Mouse (Mus musculus): ENCODE data around the gene Pigx. TPM values are rescaled to one million over a fixed set of nuclear protein-coding genes. Genes with fewer than 3 reads are reported as not detected.
A peak's percentile ranks its signal among the peaks of the same experiment; 100 is the strongest.

The Pigx gene
- total RNA-seq (2021): 10 to 100 TPM; 12.3 to 12.9 TPM
- long read RNA-seq, experiment 1, transcript Pigx-201 (6 exons, 993 nt): major isoform, 7 of 9 reads
- long read RNA-seq, experiment 1, partial matches to known transcripts: 0 of 9 reads
- long read RNA-seq, experiment 1, other reads (novel, unspliced or antisense): 1 of 9 reads
- long read RNA-seq, experiment 2, transcript Pigx-211 (6 exons, 982 nt): minor isoform, 6 of 18 reads
- long read RNA-seq, experiment 2, transcript Pigx-201 (6 exons, 993 nt): major isoform, 8 of 18 reads
- long read RNA-seq, experiment 2, partial matches to known transcripts: 0 of 18 reads
- long read RNA-seq, experiment 2, other reads (novel, unspliced or antisense): 3 of 18 reads

GRCm38 (mm10) chr16:32099638-32100150, at the start of gene Pigx, which contains the start of gene Cep19:
Gene Pigx, minus strand, starts transcription at chr16:32099740.
Gene Cep19, plus strand, starts transcription at chr16:32099800.
- peak; percentile 87 for DNase-seq
- intact Hi-C loops (cut with DNase I; ENCODE audit: low total_unique reads): no loop called here

- no peak for DNase-seq
- intact Hi-C loops (cut with DNase I; ENCODE audit: low total_unique reads): no loop called here
Observed at GRCm38 (mm10) chr16:32147589-32148207, 48.2 kb upstream of the Pigx start.

DNA sequence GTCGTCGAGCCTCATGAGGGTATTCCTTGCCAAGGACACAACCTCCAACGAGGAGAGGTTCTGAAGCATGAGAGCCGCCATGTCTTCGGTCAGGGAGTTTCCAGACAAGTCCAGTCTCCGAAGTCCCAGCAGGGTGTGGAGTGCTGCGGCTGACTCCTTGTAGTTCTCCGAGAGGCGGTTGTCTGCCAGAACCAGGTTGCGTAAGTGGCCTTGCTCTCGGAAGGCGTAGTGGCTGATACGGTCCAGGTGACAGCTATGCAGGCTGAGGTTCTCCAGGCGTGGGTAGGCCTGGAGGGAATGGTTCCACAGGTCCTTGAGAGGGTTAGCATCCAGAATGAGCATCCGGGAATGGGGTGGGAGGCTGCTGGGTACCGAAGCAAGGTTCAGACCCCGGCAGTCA, 45.1 kb upstream of the Pigx start:
- no peak for DNase-seq
- intact Hi-C loops (cut with DNase I; ENCODE audit: low total_unique reads): no loop called here

- intact Hi-C loops (cut with DNase I; ENCODE audit: low total_unique reads): no loop called here
- DNase-seq: no peak
Observed at GRCm38 (mm10) chr16:32143766-32144165, 44.2 kb upstream of the Pigx start.

- intact Hi-C loops (cut with DNase I; ENCODE audit: low total_unique reads): no loop called here
- DNase-seq: no peak
Observed at GRCm38 (mm10) chr16:32138954-32139353, 39.4 kb upstream of the Pigx start.

- no peak for DNase-seq
- intact Hi-C loops (cut with DNase I; ENCODE audit: low total_unique reads): no loop called here
Observed at GRCm38 (mm10) chr16:32135842-32136357, 36.4 kb upstream of the Pigx start.

DNA sequence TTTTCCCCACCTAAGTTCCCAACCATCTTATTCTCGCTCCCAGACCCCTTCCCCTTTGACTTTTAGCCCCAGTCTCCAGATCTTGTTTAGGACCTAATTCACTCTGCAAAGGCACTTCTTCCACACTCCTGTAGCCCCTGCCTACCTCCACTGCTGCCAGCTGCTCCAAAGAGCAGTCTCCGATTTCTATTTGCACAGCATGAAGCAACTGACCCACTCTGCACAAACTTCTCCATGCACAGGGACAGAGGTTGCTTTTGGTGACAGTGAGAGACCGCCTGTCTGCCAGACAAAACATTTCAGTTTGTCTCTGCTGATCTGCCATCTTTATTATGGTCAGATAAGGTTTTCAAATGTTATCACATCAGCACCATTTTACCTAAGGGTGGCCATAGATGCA, 33.6 kb upstream of the Pigx start:
- no peak for DNase-seq
- intact Hi-C loops (cut with DNase I; ENCODE audit: low total_unique reads): no loop called here

- DNase-seq: peak; percentile 18
- intact Hi-C loops (cut with DNase I; ENCODE audit: low total_unique reads): no loop called here
Observed at GRCm38 (mm10) chr16:32130190-32130826, 30.8 kb upstream of the Pigx start.

DNA sequence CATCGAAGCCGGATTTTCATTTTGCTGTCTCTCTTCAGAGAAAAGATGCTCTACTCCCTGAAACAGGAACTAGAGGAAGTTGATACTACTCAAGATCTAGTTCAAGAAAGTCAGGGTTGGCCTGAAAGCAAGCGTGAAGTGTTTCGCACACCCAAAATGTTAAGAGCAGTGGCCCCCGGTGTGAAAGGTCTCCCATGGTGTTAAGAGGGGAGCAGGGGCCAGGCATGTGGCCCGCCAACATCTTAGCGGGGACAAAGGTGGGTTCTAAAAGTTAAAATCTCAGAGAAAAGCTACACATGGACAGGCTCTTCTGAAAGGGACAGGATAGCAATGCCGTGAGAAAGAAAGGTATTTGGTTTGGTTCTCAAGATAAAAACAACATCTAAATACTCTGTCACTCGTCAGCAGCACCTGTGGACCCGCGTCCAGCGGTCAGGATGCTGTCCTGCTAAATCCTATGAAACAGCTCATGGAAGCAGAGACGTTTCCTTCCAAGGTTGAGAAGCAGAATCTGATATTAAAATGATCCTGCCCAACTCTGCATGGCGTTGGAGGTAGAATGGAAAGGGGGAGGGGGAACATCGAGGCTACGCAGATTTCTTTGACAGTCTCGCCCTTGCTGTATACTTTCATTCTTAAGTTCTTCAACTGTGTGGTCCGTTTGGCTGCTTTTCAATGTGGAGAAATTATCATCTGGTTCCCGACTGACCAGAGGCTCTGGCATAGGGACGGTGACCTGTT, 30.1 kb upstream of the Pigx start:
- intact Hi-C loops (cut with DNase I; ENCODE audit: low total_unique reads): no loop called here
- no peak for DNase-seq

- intact Hi-C loops (cut with DNase I; ENCODE audit: low total_unique reads): no loop called here
- DNase-seq: no peak
Observed at GRCm38 (mm10) chr16:32127046-32127445, 27.5 kb upstream of the Pigx start.

- intact Hi-C loops (cut with DNase I; ENCODE audit: low total_unique reads): no loop called here
- DNase-seq: no peak
Observed at GRCm38 (mm10) chr16:32125364-32125763, 25.8 kb upstream of the Pigx start.

GRCm38 (mm10) chr16:32124444-32125335, 25.1 kb upstream of the Pigx start:
- DNase-seq: no peak
- intact Hi-C loops (cut with DNase I; ENCODE audit: low total_unique reads): no loop called here

DNA sequence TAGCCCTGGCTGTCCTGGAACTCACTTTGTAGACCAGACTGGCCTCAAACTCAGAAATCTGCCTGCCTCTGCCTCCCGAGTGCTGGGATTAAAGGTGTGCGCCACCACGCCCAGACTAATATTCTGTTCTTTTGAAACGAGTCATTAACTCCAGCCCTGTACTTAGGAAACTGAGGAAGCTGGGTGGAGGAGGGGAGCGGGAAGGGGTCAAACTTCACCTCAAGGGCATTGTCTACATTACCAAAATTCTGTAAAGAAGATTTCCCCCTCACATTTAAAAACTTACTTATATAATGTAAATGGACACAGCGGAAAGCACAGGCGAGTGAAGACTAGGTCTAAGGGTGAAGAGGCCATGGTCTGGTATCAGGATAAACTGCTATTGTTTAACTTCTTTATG, 24.5 kb upstream of the Pigx start:
- intact Hi-C loops (cut with DNase I; ENCODE audit: low total_unique reads): no loop called here

GRCm38 (mm10) chr16:32120454-32120853, 20.9 kb upstream of the Pigx start:
- intact Hi-C loops (cut with DNase I; ENCODE audit: low total_unique reads): no loop called here
- DNase-seq: no peak

More for the DNA sequence above, 24.5 kb upstream of the Pigx start:
- no peak for DNase-seq

- intact Hi-C loops (cut with DNase I; ENCODE audit: low total_unique reads): loop anchor here (10.0 kb wide), 1 partner anchor 389 kb away; no protein-coding TSS in a partner anchor
- no peak for DNase-seq
Observed at GRCm38 (mm10) chr16:32116186-32116585, 16.6 kb upstream of the Pigx start.

DNA sequence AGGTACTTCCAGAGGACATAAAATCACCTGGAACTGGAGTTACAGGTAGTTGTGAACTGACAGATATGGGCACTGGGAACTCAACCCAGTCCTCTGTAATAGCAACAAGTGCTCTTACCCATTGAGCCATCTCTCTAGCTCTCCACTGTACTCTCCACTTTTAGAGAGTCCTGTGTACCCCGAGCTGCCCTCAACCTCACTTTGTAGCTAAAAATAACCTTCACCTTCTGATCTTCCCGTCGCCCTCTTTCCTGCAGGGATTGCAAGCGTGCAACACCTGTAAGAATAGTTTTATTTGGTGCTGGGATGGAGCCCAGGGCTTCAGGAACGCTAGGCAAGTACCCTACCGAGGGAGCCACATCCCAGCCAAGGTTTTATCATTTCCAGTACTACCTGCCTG, 16.2 kb upstream of the Pigx start:
- DNase-seq: no peak
- intact Hi-C loops (cut with DNase I; ENCODE audit: low total_unique reads): loop anchor here (10.0 kb wide), 1 partner anchor 389 kb away; no protein-coding TSS in a partner anchor

GRCm38 (mm10) chr16:32114968-32115695, 15.6 kb upstream of the Pigx start:
- intact Hi-C loops (cut with DNase I; ENCODE audit: low total_unique reads): loop anchor here (10.0 kb wide), 1 partner anchor 390 kb away; no protein-coding TSS in a partner anchor
- DNase-seq: peak; percentile 78

DNA sequence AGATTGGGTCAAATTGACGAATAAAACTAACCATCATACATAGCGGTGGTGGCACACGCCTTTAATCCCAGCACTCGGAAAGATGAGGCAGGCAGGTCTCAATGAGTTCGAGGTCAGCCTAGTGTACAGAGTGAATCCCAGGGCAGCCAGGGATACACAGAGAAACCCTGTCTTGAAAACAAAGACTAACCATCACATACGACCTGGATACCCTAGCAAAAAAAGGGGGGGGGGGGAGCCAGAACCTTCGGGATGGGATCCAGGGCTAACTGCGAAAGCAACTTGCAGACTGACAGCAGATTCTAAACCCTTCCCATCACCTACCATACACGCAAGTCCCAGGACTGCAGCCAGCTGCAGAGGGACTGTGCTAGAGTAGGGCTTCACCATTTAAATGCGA, 14.9 kb upstream of the Pigx start:
- intact Hi-C loops (cut with DNase I; ENCODE audit: low total_unique reads): loop anchor here (10.0 kb wide), 1 partner anchor 390 kb away; no protein-coding TSS in a partner anchor
- DNase-seq: no peak

Data from gastrocnemius, postnatal 14 days (tissue).